Mouse (Mus musculus): ENCODE data around the gene Klhl31.

DNA sequence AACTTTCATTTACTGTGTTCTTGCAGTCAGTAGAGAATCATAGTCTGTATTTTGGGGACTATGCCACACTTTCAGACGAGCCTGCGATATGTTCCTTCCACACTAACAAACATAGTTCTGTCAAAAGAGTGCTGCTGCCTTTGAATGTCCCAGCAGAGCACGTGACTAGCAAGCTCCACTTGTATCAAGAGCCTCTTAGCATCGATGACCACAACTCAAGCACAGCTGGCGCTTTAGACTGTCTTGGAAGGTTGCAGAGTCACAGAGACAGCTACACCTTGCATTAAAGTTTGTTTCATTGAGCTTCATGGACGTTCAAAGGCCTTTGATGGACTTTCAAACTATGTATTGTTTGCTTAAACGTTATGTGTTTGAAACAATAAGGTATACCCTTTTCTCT is 5.5 kb upstream of the Klhl31 start:
- TF ChIP-seq CTCF (IDR thresholded peaks at IDR 0.05; ENCODE audit: borderline replicate concordance, extremely low read depth, insufficient read depth, insufficient read length) (no peak), POLR2A (IDR thresholded peaks at IDR 0.05; ENCODE audit: borderline replicate concordance, extremely low read depth, insufficient read depth, insufficient read length, poor library complexity, severe bottlenecking) (no peak)

Measured in brain, embryonic 14.5 days (tissue).